Mouse (Mus musculus) intestine, embryonic 16.5 days (tissue): ENCODE measurements around the gene Gpc4. TPM values are rescaled to one million over a fixed set of nuclear protein-coding genes. Genes with fewer than 3 reads are reported as not detected.

Experiments used
- ATAC-seq: fragments of 200-750 bp; cut with Nextera tagmentation; 2 replicates; pipeline ENCODE4 v1.8.0; 2017; ENCODE audit warnings: moderate TSS enrichment, moderate library complexity
- H3K27ac ChIP-seq: fragments of 300-500 bp; sonication (generic); 2 replicates; pipeline ENCODE4 v1.5.1; 2014; ENCODE audit warnings: mild to moderate bottlenecking, low read length
- H3K27me3 ChIP-seq: fragments of 300-500 bp; sonication (generic); replicated peaks from 2 replicates; pipeline ENCODE4 v1.6.1; 2014; ENCODE audit warnings: low read length, control low read depth, mixed read lengths; ENCODE audit not compliant: control insufficient read depth, insufficient read depth
- H3K36me3 ChIP-seq: fragments of 300-500 bp; sonication (generic); 2 replicates; pipeline ENCODE4 v1.6.1; 2014; ENCODE audit warnings: low read length, control low read depth; ENCODE audit not compliant: control insufficient read depth, insufficient read depth
- H3K4me1 ChIP-seq: fragments of 300-500 bp; sonication (generic); 2 replicates; pipeline ENCODE4 v1.6.1; 2014; ENCODE audit warnings: low read length, control low read depth, mixed read lengths; ENCODE audit not compliant: control insufficient read depth, insufficient read depth
- H3K4me2 ChIP-seq: fragments of 300-500 bp; sonication (generic); 2 replicates; pipeline ENCODE4 v1.6.1; 2014; ENCODE audit warnings: low read depth, low read length, control low read depth
- H3K4me3 ChIP-seq: fragments of 300-500 bp; sonication (generic); 2 replicates; pipeline ENCODE4 v1.5.1; 2014; ENCODE audit warnings: mild to moderate bottlenecking, low read length
- H3K9ac ChIP-seq: fragments of 300-500 bp; sonication (generic); 2 replicates; pipeline ENCODE4 v1.6.1; 2014; ENCODE audit warnings: low read depth, low read length
- H3K9me3 ChIP-seq: fragments of 300-500 bp; sonication (generic); 2 replicates; pipeline ENCODE4 v1.6.1; 2016; ENCODE audit warnings: low read length, control low read depth; ENCODE audit not compliant: control insufficient read depth
- WGBS: fragments of 180-500 bp; shearing (Covaris S2); extraction: QIAGEN DNeasy Blood & Tissue Kit; methylation state at CpG from one replicate; pipeline ENCODE4 v1.1.7; 2014; 5-methylcytosine and 5-hydroxymethylcytosine counted together
- polyA plus RNA-seq: library from polyadenylated mRNA; unstranded; fragments of >200 nt; fragmentation: Nextera tagmentation; extraction: Ambion mirVana; gene quantifications from 2 replicates; pipeline ENCODE4 v1.2.1, GENCODE M21; 2015

The Gpc4 gene
- polyA plus RNA-seq, 1 experiment from 2014 or later, result 26.3 TPM

DNA sequence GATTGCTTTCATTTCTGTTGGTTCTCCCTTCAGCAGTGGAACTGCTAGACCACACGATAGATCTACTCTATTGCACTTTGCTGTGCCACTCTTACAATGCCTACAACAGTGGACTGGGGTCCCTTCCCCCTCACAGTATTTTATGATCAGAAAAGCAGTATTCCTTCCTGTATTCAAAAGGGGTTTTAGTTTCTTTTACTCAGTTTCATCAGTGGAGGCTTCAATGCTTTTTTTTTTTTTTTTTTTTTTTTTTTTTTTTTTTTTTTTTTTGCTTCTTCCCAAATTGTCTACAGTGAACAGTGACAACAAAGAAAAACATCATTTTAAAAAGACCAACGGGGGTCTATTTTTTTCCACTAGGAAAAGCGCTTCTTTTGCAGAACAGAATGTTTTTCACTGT lies 81.5 kb downstream of the Gpc4 start:
- no peak overlapping the region for H3K27ac ChIP-seq
- no peaks in the 10 kb centered on the region for H3K4me1 ChIP-seq
- no peak overlapping the region for H3K4me3 ChIP-seq
- WGBS, result 75% methylated on average over 3 of the region's 3 CpGs
- no peak overlapping the region for H3K9ac ChIP-seq
- H3K27me3 ChIP-seq, result no peaks in the 10 kb centered on the region
- no peak overlapping the region for H3K4me2 ChIP-seq
- no peaks in the 10 kb centered on the region for H3K36me3 ChIP-seq
- H3K9me3 ChIP-seq, result no peaks in the 10 kb centered on the region
- ATAC-seq, result no peak

DNA sequence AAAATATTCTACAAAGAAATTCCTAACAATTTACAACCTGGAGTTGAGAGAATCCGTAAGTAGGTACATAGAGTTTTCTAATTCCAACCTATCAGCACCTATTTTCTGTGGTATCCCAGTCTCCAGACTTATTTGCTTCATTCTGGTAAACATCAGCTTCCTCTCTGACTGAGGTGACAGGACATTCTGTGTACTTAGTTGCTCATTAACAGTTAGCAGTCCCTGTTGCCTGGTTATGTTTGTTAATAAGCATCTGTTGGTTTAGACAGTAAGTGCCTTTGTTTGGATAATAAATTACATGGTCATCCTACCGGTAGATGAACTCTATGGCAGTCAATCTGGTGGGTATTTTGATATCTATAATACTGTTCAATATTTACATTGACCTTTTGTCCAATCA lies 92.6 kb downstream of the Gpc4 start:
- H3K27ac ChIP-seq, result no peak overlapping the region
- no peaks in the 10 kb centered on the region for H3K27me3 ChIP-seq
- no peaks in the 10 kb centered on the region for H3K9me3 ChIP-seq
- H3K36me3 ChIP-seq, result no peaks in the 10 kb centered on the region
- 71% methylated on average over 2 of the region's 2 CpGs for WGBS
- no peak overlapping the region for H3K4me3 ChIP-seq
- no peaks in the 10 kb centered on the region for H3K4me1 ChIP-seq
- no peak overlapping the region for H3K9ac ChIP-seq
- no peak overlapping the region for H3K4me2 ChIP-seq
- no peak for ATAC-seq

DNA sequence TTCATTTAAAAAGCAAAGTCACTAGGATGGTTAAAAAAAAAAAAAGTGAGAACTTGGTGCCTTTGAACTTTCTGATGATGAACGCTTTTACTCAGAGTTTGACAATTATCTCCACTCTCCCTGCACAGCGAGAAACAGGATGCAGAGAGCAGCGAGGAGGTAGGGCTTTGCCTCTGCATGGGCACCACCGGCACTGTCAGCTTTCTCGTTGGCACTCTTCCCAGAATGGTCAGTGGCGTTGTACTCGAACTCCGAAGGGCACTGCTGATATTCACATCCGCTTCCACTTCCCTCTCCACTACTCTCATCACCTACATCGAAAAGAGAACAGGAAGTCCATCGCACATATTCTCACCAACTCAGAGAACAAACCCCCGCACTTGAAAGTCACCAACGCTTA lies 111.6 kb downstream of the Gpc4 start:
- H3K27me3 ChIP-seq, result no peaks in the 10 kb centered on the region
- 75% methylated on average over 13 of the region's 13 CpGs for WGBS

DNA sequence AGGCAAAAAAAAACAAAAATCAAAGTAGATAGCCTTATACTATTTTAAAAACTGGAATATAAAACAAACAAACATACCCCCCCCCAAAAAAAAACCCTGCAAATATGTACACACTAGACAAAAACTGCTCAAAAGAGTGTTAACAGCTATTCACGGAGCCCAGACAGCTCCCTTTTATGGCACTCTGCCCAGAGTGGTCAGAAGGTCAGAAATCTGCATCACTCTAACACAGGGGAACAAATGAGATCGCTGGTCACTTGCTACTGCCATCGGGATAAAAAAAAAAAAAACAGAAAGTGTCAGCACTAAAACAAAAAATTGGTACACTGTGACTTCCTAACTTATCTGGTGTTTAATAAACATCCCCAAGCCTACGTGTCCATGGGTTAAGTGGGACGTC lies 113.0 kb downstream of the Gpc4 start:
- H3K9ac ChIP-seq, result no peak overlapping the region
- no peak overlapping the region for H3K27ac ChIP-seq
- no peak for ATAC-seq
- WGBS, result 46% methylated on average over 5 of the region's 5 CpGs
- no peaks in the 10 kb centered on the region for H3K36me3 ChIP-seq
- no peak overlapping the region for H3K4me2 ChIP-seq
- H3K27me3 ChIP-seq, result no peaks in the 10 kb centered on the region
- H3K4me3 ChIP-seq, result no peak overlapping the region
- H3K4me1 ChIP-seq, result no peaks in the 10 kb centered on the region
- H3K9me3 ChIP-seq, result no peaks in the 10 kb centered on the region

More for the DNA sequence above, 111.6 kb downstream of the Gpc4 start:
- H3K4me1 ChIP-seq, result no peaks in the 10 kb centered on the region
- no peak overlapping the region for H3K4me2 ChIP-seq
- H3K36me3 ChIP-seq, result no peaks in the 10 kb centered on the region
- no peak for ATAC-seq
- H3K4me3 ChIP-seq, result no peak overlapping the region
- no peak overlapping the region for H3K9ac ChIP-seq
- H3K9me3 ChIP-seq, result no peaks in the 10 kb centered on the region
- no peak overlapping the region for H3K27ac ChIP-seq

DNA sequence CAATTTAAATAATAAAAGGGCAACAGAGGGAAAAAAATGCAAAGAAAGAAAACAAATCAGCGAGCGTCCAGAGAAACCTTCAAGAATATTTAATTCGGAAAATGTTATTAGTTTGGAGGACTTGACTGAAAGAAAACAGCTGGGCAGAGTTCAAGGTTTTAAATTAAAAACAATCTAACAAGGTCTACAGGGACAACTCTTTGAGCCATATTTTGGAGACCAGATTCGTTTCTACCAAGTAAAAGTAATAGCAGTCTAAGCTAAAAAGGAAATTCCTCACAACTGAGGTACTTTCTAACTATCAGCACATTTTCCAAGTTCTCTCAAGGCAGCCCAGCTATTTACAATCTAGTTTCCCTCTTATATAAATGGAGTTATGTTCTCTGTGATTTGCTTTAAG lies 114.1 kb downstream of the Gpc4 start:
- Histone ChIP-seq H3K4me3 (no peak overlapping the region), H3K27ac (no peak overlapping the region), H3K36me3 (no peaks in the 10 kb centered on the region), H3K9ac (no peak overlapping the region), H3K27me3 (no peaks in the 10 kb centered on the region), H3K4me2 (no peak overlapping the region), H3K4me1 (no peaks in the 10 kb centered on the region), H3K9me3 (no peaks in the 10 kb centered on the region)
- 54% methylated on average over 4 of the region's 4 CpGs for WGBS
- ATAC-seq, result no peak

DNA sequence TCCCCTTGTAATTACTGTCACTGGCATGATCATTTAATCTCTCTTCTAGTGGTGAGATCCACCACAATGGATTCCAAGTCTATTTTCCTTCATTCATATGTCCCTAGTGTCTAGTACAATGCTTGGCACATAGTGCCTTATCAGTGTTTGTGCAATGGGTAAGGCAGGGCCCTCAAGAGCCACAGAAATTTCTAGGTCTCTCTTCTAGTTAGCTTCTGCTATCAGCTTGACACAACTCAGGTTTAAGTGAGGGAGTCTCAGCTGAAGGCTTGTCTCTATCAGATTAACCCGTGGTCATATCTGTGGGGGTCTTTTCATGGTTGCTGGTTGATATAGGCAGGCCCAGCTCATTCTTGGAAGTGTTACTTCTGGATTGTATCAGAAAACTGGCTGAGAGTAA lies 125.2 kb downstream of the Gpc4 start:
- Histone ChIP-seq H3K4me3 (no peak overlapping the region), H3K4me2 (no peak overlapping the region), H3K27me3 (no peaks in the 10 kb centered on the region), H3K9ac (no peak overlapping the region), H3K9me3 (no peaks in the 10 kb centered on the region), H3K36me3 (no peaks in the 10 kb centered on the region), H3K27ac (no peak overlapping the region), H3K4me1 (no peaks in the 10 kb centered on the region)
- ATAC-seq, result no peak
- WGBS, result 74% methylated on average over 1 of the region's 1 CpGs

DNA sequence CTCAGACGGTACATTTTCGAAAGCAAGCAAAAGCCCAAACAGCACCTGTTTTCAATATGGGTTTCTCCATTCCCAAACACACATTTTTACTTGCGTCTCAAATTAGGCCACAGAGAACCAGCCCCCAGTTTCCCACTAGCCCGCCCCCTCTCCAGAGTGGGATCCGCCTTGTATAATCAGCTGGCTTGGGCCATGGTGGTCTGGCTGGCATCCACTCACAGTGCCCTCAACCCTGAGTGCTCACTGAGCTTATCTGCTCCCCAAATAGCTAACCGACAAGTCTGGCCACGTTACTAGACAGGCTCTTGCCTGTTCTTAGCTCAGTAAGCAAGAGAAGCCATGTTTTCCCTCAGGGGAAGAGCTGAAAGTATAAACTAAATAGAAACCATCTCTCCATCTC lies 134.9 kb downstream of the Gpc4 start:
- Histone ChIP-seq H3K27ac (no peak overlapping the region), H3K4me1 (no peaks in the 10 kb centered on the region), H3K9me3 (no peaks in the 10 kb centered on the region), H3K4me2 (no peak overlapping the region), H3K27me3 (no peaks in the 10 kb centered on the region), H3K9ac (no peak overlapping the region), H3K36me3 (no peaks in the 10 kb centered on the region), H3K4me3 (no peak overlapping the region)
- 79% methylated on average over 7 of the region's 7 CpGs for WGBS
- no peak for ATAC-seq

DNA sequence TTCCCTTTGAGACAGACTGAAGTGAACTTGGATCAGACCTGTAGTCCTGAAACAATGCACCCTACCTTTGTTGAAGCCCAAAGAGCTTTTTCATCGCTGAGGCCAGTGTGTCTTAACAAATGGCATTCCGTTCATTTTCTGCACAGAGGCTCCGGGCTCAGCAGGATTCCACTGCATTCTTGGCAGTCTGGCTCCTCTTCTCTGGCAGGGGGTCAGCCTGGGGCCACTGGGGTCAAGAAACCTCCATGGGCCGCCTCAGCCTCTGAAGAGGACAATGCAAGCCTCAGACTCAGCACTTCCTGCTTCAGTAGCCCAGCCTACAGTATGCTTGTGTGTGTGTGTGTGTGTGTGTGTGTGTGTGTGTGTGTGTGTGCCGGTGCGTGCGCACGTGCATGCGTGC lies 147.4 kb downstream of the Gpc4 start:
- WGBS, result 58% methylated on average over 8 of the region's 9 CpGs
- no peaks in the 10 kb centered on the region for H3K27me3 ChIP-seq
- no peak overlapping the region for H3K4me3 ChIP-seq
- H3K4me2 ChIP-seq, result no peak overlapping the region
- no peaks in the 10 kb centered on the region for H3K36me3 ChIP-seq
- no peak for ATAC-seq
- H3K9ac ChIP-seq, result no peak overlapping the region
- H3K9me3 ChIP-seq, result no peaks in the 10 kb centered on the region
- H3K4me1 ChIP-seq, result no peaks in the 10 kb centered on the region
- H3K27ac ChIP-seq, result no peak overlapping the region

Other genes with a start within 250 kb of the Gpc4 start
- not detected in 2 replicates for gene 1700080O16Rik, start 192.5 kb downstream of the Gpc4 start, polyA plus RNA-seq